Mouse (Mus musculus) MEL (cell line): ENCODE measurements around the gene Fah. TPM values are rescaled to one million over a fixed set of nuclear protein-coding genes. Genes with fewer than 3 reads are reported as not detected.

Experiments
- DNase-seq: peaks from one replicate; pipeline ENCODE4 v3.0.0; 2011; ENCODE audit warnings: low read depth, low spot score
- H3K27ac ChIP-seq: 2 replicates; pipeline ENCODE4 v1.5.1; 2012; ENCODE audit warnings: low read depth, mild to moderate bottlenecking, control low read depth, low read length, moderate library complexity; ENCODE audit not compliant: control insufficient read depth
- H3K27me3 ChIP-seq, 2 experiments: fragments of 150-350 bp in 1 of 2; sonication (generic) in 1 of 2; 2 replicates each; pipeline ENCODE4 v1.6.1; 2012; ENCODE audit warnings: low read length in 2 of 2, mild to moderate bottlenecking in 2 of 2, improper control_type of control experiment in 1 of 2, moderate library complexity in 1 of 2; ENCODE audit not compliant: insufficient read depth in 2 of 2, control insufficient read depth in 1 of 2
- H3K36me3 ChIP-seq, 2 experiments: 2 replicates each; pipeline ENCODE4 v1.6.1; 2012 to 2014; ENCODE audit warnings: low read length in 2 of 2, improper control_type of control experiment in 1 of 2, inconsistent platforms in 1 of 2, mild to moderate bottlenecking in 1 of 2; ENCODE audit not compliant: insufficient read depth in 2 of 2, control insufficient read depth in 1 of 2
- H3K4me1 ChIP-seq, 2 experiments: fragments of 150-350 bp in 1 of 2; sonication (generic) in 1 of 2; 2 replicates each; pipeline ENCODE4 v1.6.1; 2012; ENCODE audit warnings: low read length in 2 of 2, improper control_type of control experiment in 1 of 2, mild to moderate bottlenecking in 1 of 2; ENCODE audit not compliant: insufficient read depth in 2 of 2, control insufficient read depth in 1 of 2
- H3K4me3 ChIP-seq, 2 experiments: fragments of 150-350 bp in 1 of 2; sonication (generic) in 1 of 2; 2 replicates each; pipeline ENCODE4 v1.5.1; 2012; ENCODE audit warnings: low read depth in 2 of 2, low read length in 2 of 2, mild to moderate bottlenecking in 2 of 2, moderate library complexity in 2 of 2, control low read depth in 1 of 2, improper control_type of control experiment in 1 of 2; ENCODE audit not compliant: control insufficient read depth in 1 of 2, insufficient read depth in 1 of 2
- H3K79me2 ChIP-seq: 2 replicates; pipeline ENCODE4 v1.6.1; 2012; ENCODE audit warnings: mild to moderate bottlenecking, low read length, moderate library complexity; ENCODE audit not compliant: control insufficient read depth, poor library complexity, insufficient read depth
- H3K9ac ChIP-seq: 2 replicates; pipeline ENCODE4 v1.6.1; 2012; ENCODE audit warnings: low read depth, mild to moderate bottlenecking, control low read depth, low read length, moderate library complexity; ENCODE audit not compliant: control insufficient read depth, poor library complexity, severe bottlenecking
- H3K9me3 ChIP-seq: fragments of 150-350 bp; sonication (generic); replicated peaks from 2 replicates; pipeline ENCODE4 v1.6.1; 2012; ENCODE audit warnings: mild to moderate bottlenecking, low read length, improper control_type of control experiment, moderate library complexity; ENCODE audit not compliant: insufficient read depth
- CHD1 ChIP-seq: IDR thresholded peaks from 2 replicates; pipeline ENCODE4 v1.6.1; 2012; ENCODE audit warnings: low read depth, mild to moderate bottlenecking, inconsistent platforms, low read length, improper control_type of control experiment
- CTCF ChIP-seq, 3 experiments: IDR thresholded peaks in 2 of 3; conservative IDR thresholded peaks in 1 of 3; 2 replicates each; pipeline ENCODE4 v1.5.1; 2011 to 2012; ENCODE audit warnings: low read length in 3 of 3, low read depth in 2 of 3, mild to moderate bottlenecking in 2 of 3, improper control_type of control experiment in 1 of 3, inconsistent platforms in 1 of 3, mixed read lengths in 1 of 3, moderate library complexity in 1 of 3; ENCODE audit not compliant: control insufficient read depth in 1 of 3, insufficient read depth in 1 of 3, poor library complexity in 1 of 3, severe bottlenecking in 1 of 3
- ETS1 ChIP-seq: IDR thresholded peaks from 2 replicates; pipeline ENCODE4 v1.6.1; 2012; ENCODE audit warnings: low read depth, mild to moderate bottlenecking, inconsistent platforms, low read length, improper control_type of control experiment, moderate library complexity
- GATA1 ChIP-seq: IDR thresholded peaks from 2 replicates; pipeline ENCODE4 v1.6.1; 2011; ENCODE audit warnings: low read depth, low read length, improper control_type of control experiment
- JUND ChIP-seq: IDR thresholded peaks from 2 replicates; pipeline ENCODE4 v1.6.1; 2011; ENCODE audit warnings: low read depth, mild to moderate bottlenecking, improper control_type of control experiment, low read length
- KAT2A ChIP-seq: conservative IDR thresholded peaks from 2 replicates; pipeline ENCODE4 v1.6.1; 2012; ENCODE audit warnings: low read depth, low read length, improper control_type of control experiment, inconsistent platforms
- MAX ChIP-seq: IDR thresholded peaks from 2 replicates; pipeline ENCODE4 v1.6.1; 2011; ENCODE audit warnings: low read length, improper control_type of control experiment
- MAZ ChIP-seq: IDR thresholded peaks from 2 replicates; pipeline ENCODE4 v1.6.1; 2012; ENCODE audit warnings: low read depth, mild to moderate bottlenecking, inconsistent platforms, low read length, improper control_type of control experiment
- MEF2A ChIP-seq: IDR thresholded peaks from 2 replicates; pipeline ENCODE4 v1.6.1; 2014; ENCODE audit warnings: low read depth, mild to moderate bottlenecking, inconsistent platforms, low read length, improper control_type of control experiment; ENCODE audit not compliant: poor library complexity, insufficient replicate concordance, severe bottlenecking; ENCODE audit errors: extremely low read depth
- MXI1 ChIP-seq: IDR thresholded peaks from 2 replicates; pipeline ENCODE4 v1.6.1; 2011; ENCODE audit warnings: mild to moderate bottlenecking, low read depth, low read length, improper control_type of control experiment
- MYB ChIP-seq: IDR thresholded peaks from 2 replicates; pipeline ENCODE4 v1.6.1; 2011; ENCODE audit warnings: mild to moderate bottlenecking, low read depth, low read length, improper control_type of control experiment
- MYC ChIP-seq: IDR thresholded peaks from 2 replicates; pipeline ENCODE4 v1.6.1; 2011; ENCODE audit warnings: low read depth, mild to moderate bottlenecking, low read length, improper control_type of control experiment, moderate library complexity
- NRF1 ChIP-seq: IDR thresholded peaks from 2 replicates; pipeline ENCODE4 v1.6.1; 2014; ENCODE audit warnings: low read depth, mild to moderate bottlenecking, inconsistent platforms, low read length, improper control_type of control experiment, moderate library complexity; ENCODE audit not compliant: poor library complexity, insufficient read depth, severe bottlenecking
- POLR2A ChIP-seq, 2 experiments: IDR thresholded peaks; 2 replicates each; pipeline ENCODE4 v1.6.1; 2011 to 2012; ENCODE audit warnings: low read length in 2 of 2, mild to moderate bottlenecking in 2 of 2, control low read depth in 1 of 2, improper control_type of control experiment in 1 of 2, low read depth in 1 of 2, moderate library complexity in 1 of 2; ENCODE audit not compliant: control insufficient read depth in 1 of 2, insufficient read depth in 1 of 2, poor library complexity in 1 of 2
- POLR2AphosphoS2 ChIP-seq: IDR thresholded peaks from 2 replicates; pipeline ENCODE4 v1.6.1; 2011; ENCODE audit warnings: low read length, improper control_type of control experiment
- POLR2AphosphoS5 ChIP-seq: IDR thresholded peaks from 2 replicates; pipeline ENCODE4 v1.6.1; 2012; ENCODE audit warnings: low read depth, borderline replicate concordance, mild to moderate bottlenecking, inconsistent platforms, low read length, moderate library complexity, mixed read lengths
- RAD21 ChIP-seq: IDR thresholded peaks from 2 replicates; pipeline ENCODE4 v1.6.1; 2011; ENCODE audit warnings: mild to moderate bottlenecking, low read depth, low read length, improper control_type of control experiment
- SIN3A ChIP-seq: IDR thresholded peaks from 2 replicates; pipeline ENCODE4 v1.6.1; 2012; ENCODE audit warnings: low read length, improper control_type of control experiment, inconsistent platforms
- TAL1 ChIP-seq: IDR thresholded peaks from 2 replicates; pipeline ENCODE4 v1.6.1; 2012; ENCODE audit warnings: mild to moderate bottlenecking, inconsistent platforms, low read length, moderate library complexity, mixed read lengths
- TBP ChIP-seq: IDR thresholded peaks from 2 replicates; pipeline ENCODE4 v1.8.0; 2011; ENCODE audit warnings: low read depth, low read length, improper control_type of control experiment
- UBTF ChIP-seq: IDR thresholded peaks from 2 replicates; pipeline ENCODE4 v1.6.1; 2012; ENCODE audit warnings: low read depth, mild to moderate bottlenecking, inconsistent platforms, low read length, improper control_type of control experiment, moderate library complexity, borderline replicate concordance; ENCODE audit not compliant: insufficient read depth
- ZKSCAN1 ChIP-seq: IDR thresholded peaks from 2 replicates; pipeline ENCODE4 v1.6.1; 2012; ENCODE audit warnings: low read depth, mild to moderate bottlenecking, inconsistent platforms, low read length, improper control_type of control experiment, moderate library complexity
- ZMIZ1 ChIP-seq: IDR thresholded peaks from 2 replicates; pipeline ENCODE4 v1.6.1; 2012; ENCODE audit warnings: low read depth, mild to moderate bottlenecking, inconsistent platforms, low read length, improper control_type of control experiment, moderate library complexity
- polyA plus RNA-seq, 2 experiments: library from polyadenylated mRNA; stranded (reverse) in 1 of 2; unstranded in 1 of 2; fragments of >175 nt in 1 of 2; fragments of >200 nt in 1 of 2; gene quantifications; 2 replicates each; pipeline versions ENCODE4 v1.2.1 to v1.2.4; 2012; ENCODE audit warnings: low replicate concordance in 2 of 2, low read depth in 1 of 2; ENCODE audit not compliant: insufficient read length in 2 of 2, insufficient read depth in 1 of 2, missing spikeins in 1 of 2
- total RNA-seq: library from RNA; depleted of rRNA; stranded (reverse); fragments of 300-350 nt; gene quantifications from 2 replicates; pipeline ENCODE4 v1.2.3, GENCODE M21; 2012

The Fah gene
- total and polyA plus RNA-seq, 3 experiments: not detected

GRCm38 (mm10) chr7:84555294-84555693 lies 51.2 kb downstream of the Fah start:
- Histone ChIP-seq H3K9ac (no peak overlapping the region), H3K9me3 (no peaks in the 10 kb centered on the region), H3K4me3 (no peak overlapping the region), H3K79me2 (no peaks in the 10 kb centered on the region), H3K27me3 (no peaks in the 10 kb centered on the region), H3K4me1 (no peaks in the 10 kb centered on the region), H3K36me3 (no peaks in the 10 kb centered on the region), H3K27ac (no peak overlapping the region)
- DNase-seq: no peak
- TF ChIP-seq MAZ (no peak), POLR2AphosphoS5 (no peak), ZKSCAN1 (no peak), POLR2AphosphoS2 (no peak), MAX (no peak), JUND (no peak), GATA1 (no peak)

GRCm38 (mm10) chr7:84551472-84551871 lies 55.0 kb downstream of the Fah start:
- no peaks in the 10 kb centered on the region for H3K79me2 ChIP-seq
- TF ChIP-seq MYB: no peak
- TF ChIP-seq MEF2A: no peak
- no peak for TF ChIP-seq TBP
- no peak for TF ChIP-seq ZMIZ1
- TF ChIP-seq NRF1: no peak
- no peak for TF ChIP-seq ETS1
- TF ChIP-seq KAT2A: no peak
- TF ChIP-seq UBTF: no peak
- no peak for TF ChIP-seq SIN3A
- TF ChIP-seq TAL1: no peak
- no peak for TF ChIP-seq MXI1
- no peak for TF ChIP-seq MYC
- TF ChIP-seq RAD21: no peak
- no peak for TF ChIP-seq CTCF (IDR thresholded peaks at IDR 0.05 in 2 of 3, conservative IDR thresholded peaks at IDR 0.05 in 1 of 3; ENCODE audit: control insufficient read depth in 1 of 3, insufficient read depth in 1 of 3, low read depth in 2 of 3, low read length in 3 of 3, poor library complexity in 1 of 3, severe bottlenecking in 1 of 3)
- TF ChIP-seq POLR2A (IDR thresholded peaks at IDR 0.05; ENCODE audit: control insufficient read depth in 1 of 2, insufficient read depth in 1 of 2, low read depth in 1 of 2, low read length in 2 of 2, poor library complexity in 1 of 2): no peak
- TF ChIP-seq CHD1: no peak
- no peak for DNase-seq
- H3K9ac ChIP-seq: no peak overlapping the region
- no peaks in the 10 kb centered on the region for H3K36me3 ChIP-seq
- no peaks in the 10 kb centered on the region; a peak in 1 of 4 replicates for H3K27me3 ChIP-seq
- no peaks in the 10 kb centered on the region for H3K4me1 ChIP-seq
- no peaks in the 10 kb centered on the region for H3K9me3 ChIP-seq
- no peak overlapping the region for H3K4me3 ChIP-seq
- H3K27ac ChIP-seq: no peak overlapping the region
